Mouse (Mus musculus): ENCODE measurements around the gene Ppp4r1. TPM values are rescaled to one million over a fixed set of nuclear protein-coding genes. Genes with fewer than 3 reads are reported as not detected.

Gene Ppp4r1
- polyA plus RNA-seq, 1 experiment from 2014 or later = 14.2 TPM

DNA sequence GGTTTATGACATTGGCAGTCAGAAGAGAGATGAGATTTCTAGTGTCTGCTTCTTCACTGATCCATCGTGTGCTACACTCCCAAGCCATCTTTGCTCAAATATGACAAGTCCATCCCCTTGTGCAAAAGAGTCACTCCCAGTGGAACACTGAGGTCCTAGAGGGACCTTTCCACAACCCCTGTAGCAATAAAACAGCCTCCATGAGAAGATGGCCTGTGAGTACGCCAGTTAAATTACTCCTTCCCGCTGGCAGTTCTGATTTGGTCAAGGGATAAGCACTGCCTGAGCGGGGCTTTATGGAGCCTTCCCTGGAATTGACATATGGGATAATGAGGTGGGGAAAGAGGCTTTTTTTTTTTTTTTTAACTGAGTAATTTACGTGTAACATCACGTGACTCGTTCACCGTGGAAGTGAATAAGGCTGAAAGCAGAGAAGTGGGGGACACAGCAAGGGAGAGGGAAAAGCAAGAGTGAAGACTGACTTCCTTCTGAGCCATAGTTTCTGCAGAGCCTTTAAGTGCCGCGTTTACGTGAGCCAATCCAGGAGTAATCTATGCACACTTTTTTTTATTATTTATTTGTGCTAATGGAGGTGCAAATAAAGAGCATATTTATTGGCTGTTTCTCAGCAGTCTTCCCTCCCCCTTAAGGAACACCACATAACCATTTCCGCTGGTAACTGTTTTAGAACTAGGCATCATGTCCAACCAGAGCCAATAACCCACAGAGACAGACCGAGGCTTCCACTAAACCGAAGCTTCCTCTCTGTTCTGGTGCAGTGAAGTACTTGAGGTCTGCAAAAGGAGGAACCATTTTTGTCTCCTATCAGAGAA is 103.5 kb downstream of the Ppp4r1 start, which contains the start of gene Ralbp1:
TSS of gene Ralbp1 (minus strand) at position 102 of the 833 bp plus-strand sequence.
- Histone ChIP-seq H3K9me3 (ENCODE audit: control insufficient read depth, low read length) (no peaks in the 10 kb centered on the region), H3K27me3 (ENCODE audit: control insufficient read depth, insufficient read depth, low read length) (no peaks in the 10 kb centered on the region), H3K9ac (ENCODE audit: low read length) (peak within 1 kb of the TSS; percentile 92), H3K4me2 (replicated peaks; ENCODE audit: low read depth) (peak within 1 kb of the TSS; percentile 95), H3K27ac (replicated peaks) (peak within 1 kb of the TSS; percentile 98), H3K36me3 (ENCODE audit: control insufficient read depth, insufficient read depth, low read length) (no peaks in the 10 kb centered on the region), H3K4me3 (ENCODE audit: low read depth, low read length) (peak within 1 kb of the TSS; percentile 93), H3K4me1 (replicated peaks; ENCODE audit: control insufficient read depth, insufficient read depth) (peaks cover 7% of the 10 kb centered on the region; the same call in 1 of the 2 replicates)
- ATAC-seq (ENCODE audit: low FRiP score, low TSS enrichment) (no peak), DNase-seq (ENCODE audit: low spot score) (peak; percentile 30)
- WGBS = 5% methylated on average over 14 of the region's 14 CpGs
- no peak for TF ChIP-seq CTCF (IDR thresholded peaks at IDR 0.05; ENCODE audit: low read depth)
- TF ChIP-seq EP300 (optimal IDR thresholded peaks at IDR 0.05) = no peak

DNA sequence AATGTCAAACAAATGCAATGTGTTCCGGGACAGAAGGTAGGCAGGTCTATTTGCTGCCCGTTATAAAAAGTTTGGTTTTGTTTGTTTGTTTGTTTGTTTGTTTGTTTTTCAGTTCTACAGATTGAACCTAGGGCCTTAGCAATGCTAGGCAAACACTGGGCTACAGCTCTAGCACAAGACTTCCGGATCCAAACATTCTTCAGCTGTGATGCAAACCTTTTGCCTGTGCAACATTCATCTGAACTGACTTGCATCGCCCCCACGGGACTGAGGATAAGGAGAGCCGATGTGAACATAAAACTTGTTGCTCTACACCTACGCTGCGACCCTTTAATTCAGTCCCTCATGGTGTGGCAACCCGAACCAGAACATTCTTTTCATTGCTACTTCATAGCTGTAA is 104.2 kb downstream of the Ppp4r1 start:
- H3K4me2 ChIP-seq (replicated peaks; ENCODE audit: low read depth) = peak overlapping the region; percentile 89
- no peaks in the 10 kb centered on the region for H3K9me3 ChIP-seq (ENCODE audit: control insufficient read depth, low read length)
- H3K4me3 ChIP-seq (ENCODE audit: low read depth, low read length) = no peak overlapping the region
- peaks cover 7% of the 10 kb centered on the region; the same call in 1 of the 2 replicates for H3K4me1 ChIP-seq (replicated peaks; ENCODE audit: control insufficient read depth, insufficient read depth)
- no peak overlapping the region for H3K9ac ChIP-seq (ENCODE audit: low read length)
- no peaks in the 10 kb centered on the region for H3K36me3 ChIP-seq (ENCODE audit: control insufficient read depth, insufficient read depth, low read length)
- ATAC-seq (ENCODE audit: low FRiP score, low TSS enrichment) = no peak
- H3K27ac ChIP-seq (replicated peaks) = peak overlapping the region; percentile 98
- no peak for DNase-seq (ENCODE audit: low spot score)
- no peaks in the 10 kb centered on the region for H3K27me3 ChIP-seq (ENCODE audit: control insufficient read depth, insufficient read depth, low read length)
- 51% methylated on average over 9 of the region's 9 CpGs for WGBS
- TF ChIP-seq EP300 (optimal IDR thresholded peaks at IDR 0.05) (no peak), CTCF (IDR thresholded peaks at IDR 0.05; ENCODE audit: low read depth) (no peak)

DNA sequence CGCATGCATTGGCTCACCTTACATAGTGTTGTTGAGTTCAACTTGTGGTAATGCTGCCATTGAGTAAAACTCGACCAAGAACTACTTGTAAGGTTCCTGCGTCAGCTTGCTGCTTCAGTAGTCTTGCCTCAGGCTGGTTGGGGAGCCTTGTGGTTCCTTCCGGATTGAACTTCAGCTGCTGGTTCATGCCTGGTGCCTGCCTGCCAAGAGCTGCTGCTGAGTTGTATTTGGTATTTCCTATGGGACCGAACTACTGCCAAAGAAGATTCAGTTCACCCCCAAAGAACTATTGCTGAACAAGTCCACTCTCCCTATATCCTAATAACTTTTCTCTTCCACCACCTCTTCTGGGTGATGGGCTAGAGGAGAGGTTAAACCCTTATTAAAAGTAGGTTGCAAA is 107.1 kb downstream of the Ppp4r1 start:
- H3K9me3 ChIP-seq (ENCODE audit: control insufficient read depth, low read length) = no peaks in the 10 kb centered on the region
- no peak overlapping the region for H3K27ac ChIP-seq (replicated peaks)
- DNase-seq (ENCODE audit: low spot score) (no peak), ATAC-seq (ENCODE audit: low FRiP score, low TSS enrichment) (no peak)
- WGBS = 82% methylated on average over 5 of the region's 5 CpGs
- H3K27me3 ChIP-seq (ENCODE audit: control insufficient read depth, insufficient read depth, low read length) = no peaks in the 10 kb centered on the region
- no peak overlapping the region for H3K4me2 ChIP-seq (replicated peaks; ENCODE audit: low read depth)
- no peaks in the 10 kb centered on the region for H3K36me3 ChIP-seq (ENCODE audit: control insufficient read depth, insufficient read depth, low read length)
- TF ChIP-seq EP300 (optimal IDR thresholded peaks at IDR 0.05) = no peak
- TF ChIP-seq CTCF (IDR thresholded peaks at IDR 0.05; ENCODE audit: low read depth) = no peak
- H3K4me1 ChIP-seq (replicated peaks; ENCODE audit: control insufficient read depth, insufficient read depth) = peaks cover 3% of the 10 kb centered on the region; the same call in 1 of the 2 replicates
- no peak overlapping the region for H3K9ac ChIP-seq (ENCODE audit: low read length)
- H3K4me3 ChIP-seq (ENCODE audit: low read depth, low read length) = no peak overlapping the region

Other genes starting within 250 kb of the Ppp4r1 start
- gene Tmem232, start 241.8 kb upstream of the Ppp4r1 start, polyA plus RNA-seq (2015; fragmentation: Nextera tagmentation; extraction: Ambion mirVana) = 0.08 TPM in 1 of 2 replicates, not detected in the other
- gene Vapa, start 169.0 kb upstream of the Ppp4r1 start, polyA plus RNA-seq (2015; fragmentation: Nextera tagmentation; extraction: Ambion mirVana) = 203 and 210 TPM in 2 replicates
- not detected in 2 replicates for gene Txndc2, start 140.4 kb upstream of the Ppp4r1 start, polyA plus RNA-seq (2015; fragmentation: Nextera tagmentation; extraction: Ambion mirVana)
- gene Rab31, start 9.8 kb upstream of the Ppp4r1 start, polyA plus RNA-seq (2015; fragmentation: Nextera tagmentation; extraction: Ambion mirVana) = 23.1 and 23.5 TPM in 2 replicates
- gene Ralbp1, start 103.2 kb downstream of the Ppp4r1 start, polyA plus RNA-seq (2015; fragmentation: Nextera tagmentation; extraction: Ambion mirVana) = 114 and 117 TPM in 2 replicates
- 63.5 and 66.8 TPM in 2 replicates for gene Twsg1, start 168.7 kb downstream of the Ppp4r1 start, polyA plus RNA-seq (2015; fragmentation: Nextera tagmentation; extraction: Ambion mirVana)

All from stomach, postnatal 0 days (tissue).